Mouse (Mus musculus): Measurements from ENCODE around the gene Olfr514.
"Not testable (repeated sequence)": the region's sequence is repeated elsewhere in the genome, so short reads cannot be mapped to it uniquely, and the experiment has no call there.

Olfr514 gene

GRCm38 (mm10) chr7:108825897-108826296 lies at the start of gene Olfr514:
Gene Olfr514 (minus strand): TSS chr7:108825997.
- in situ Hi-C loops (cut with MboI; ENCODE audit: low pct_unique_long_range_greater_than_20kb in 1 of 2, low sequenced_read_pairs in 2 of 2, unreplicated experiment in 1 of 2), result no loop called here

GRCm38 (mm10) chr7:108872279-108872678 lies 46.5 kb upstream of the Olfr514 start, which contains the start of gene Olfr517:
Gene Olfr517 (minus strand): TSS chr7:108872379.
- in situ Hi-C loops (cut with MboI; ENCODE audit: low pct_unique_long_range_greater_than_20kb in 1 of 2, low sequenced_read_pairs in 2 of 2, unreplicated experiment in 1 of 2), result no loop called here

GRCm38 (mm10) chr7:108850429-108850828 lies 24.6 kb upstream of the Olfr514 start, which contains the start of gene Olfr516:
Gene Olfr516 (minus strand): TSS chr7:108850529.
- in situ Hi-C loops (cut with MboI; ENCODE audit: low pct_unique_long_range_greater_than_20kb in 1 of 2, low sequenced_read_pairs in 2 of 2, unreplicated experiment in 1 of 2), result no loop called here

- in situ Hi-C loops (cut with MboI; ENCODE audit: low pct_unique_long_range_greater_than_20kb in 1 of 2, low sequenced_read_pairs in 2 of 2, unreplicated experiment in 1 of 2), result not testable (repeated sequence)
Measured at GRCm38 (mm10) chr7:108814593-108815215, 11.1 kb downstream of the Olfr514 start.

GRCm38 (mm10) chr7:108797205-108797933 lies 28.4 kb downstream of the Olfr514 start:
- in situ Hi-C loops (cut with MboI; ENCODE audit: low pct_unique_long_range_greater_than_20kb in 1 of 2, low sequenced_read_pairs in 2 of 2, unreplicated experiment in 1 of 2), result no loop called here

All from mouse embryonic stem cell (cell line).